Mouse (Mus musculus) activated CD4-positive, CD25-positive, alpha-beta regulatory T cell, adult 9 weeks (primary cell): ENCODE measurements around the gene Ppp1r1a. TPM values are rescaled to one million over a fixed set of nuclear protein-coding genes. Genes with fewer than 3 reads are reported as not detected.

Source experiments
- polyA plus RNA-seq: library from polyadenylated mRNA; unstranded; fragments of 100-300 nt; shearing (Covaris generic); gene quantifications from one replicate; pipeline ENCODE4 v1.2.1, GENCODE M21; 2017

The Ppp1r1a gene
- not detected for polyA plus RNA-seq

GRCm38 (mm10) chr15:103537822-103538213, at the start of gene Ppp1r1a:
TSS of gene Ppp1r1a (minus strand) at chr15:103538003.

GRCm38 (mm10) chr15:103564981-103565380, 27.2 kb upstream of the Ppp1r1a start, which contains the start of gene Glycam1:
TSS of gene Glycam1 (minus strand) at chr15:103565081.

GRCm38 (mm10) chr15:103502435-103503250, 35.2 kb downstream of the Ppp1r1a start, which contains the start of gene Pde1b:
TSS of gene Pde1b (plus strand) at chr15:103503034.

Other genes starting within 250 kb of the Ppp1r1a start
- not detected for gene Gpr84, start 227.4 kb downstream of the Ppp1r1a start, polyA plus RNA-seq
- gene Zfp385a, start 197.9 kb downstream of the Ppp1r1a start, polyA plus RNA-seq, result 0.20 TPM
- 5.9 TPM for gene Itga5, start 171.2 kb downstream of the Ppp1r1a start, polyA plus RNA-seq
- gene Gtsf1, start 107.5 kb downstream of the Ppp1r1a start, polyA plus RNA-seq, result not detected
- gene Gtsf2, start 89.5 kb downstream of the Ppp1r1a start, polyA plus RNA-seq, result not detected
- gene Nckap1l, start 84.2 kb downstream of the Ppp1r1a start, polyA plus RNA-seq, result 189 TPM
- 2.6 TPM for gene Pde1b, start 35.0 kb downstream of the Ppp1r1a start, polyA plus RNA-seq
- gene Glycam1, start 27.1 kb upstream of the Ppp1r1a start, polyA plus RNA-seq, result not detected
- not detected for gene Mucl1, start 217.5 kb upstream of the Ppp1r1a start, polyA plus RNA-seq